Mouse (Mus musculus) MEL (cell line): ENCODE measurements around the gene Nox3. TPM values are rescaled to one million over a fixed set of nuclear protein-coding genes. Genes with fewer than 3 reads are reported as not detected.

Experiments used
- DNase-seq: peaks from one replicate; pipeline ENCODE4 v3.0.0; 2011; ENCODE audit warnings: low read depth, low spot score
- H3K27ac ChIP-seq: 2 replicates; pipeline ENCODE4 v1.5.1; 2012; ENCODE audit warnings: low read depth, mild to moderate bottlenecking, control low read depth, low read length, moderate library complexity; ENCODE audit not compliant: control insufficient read depth
- H3K27me3 ChIP-seq, 2 experiments: fragments of 150-350 bp in 1 of 2; sonication (generic) in 1 of 2; 2 replicates each; pipeline ENCODE4 v1.6.1; 2012; ENCODE audit warnings: low read length in 2 of 2, mild to moderate bottlenecking in 2 of 2, improper control_type of control experiment in 1 of 2, moderate library complexity in 1 of 2; ENCODE audit not compliant: insufficient read depth in 2 of 2, control insufficient read depth in 1 of 2
- H3K36me3 ChIP-seq, 2 experiments: 2 replicates each; pipeline ENCODE4 v1.6.1; 2012 to 2014; ENCODE audit warnings: low read length in 2 of 2, improper control_type of control experiment in 1 of 2, inconsistent platforms in 1 of 2, mild to moderate bottlenecking in 1 of 2; ENCODE audit not compliant: insufficient read depth in 2 of 2, control insufficient read depth in 1 of 2
- H3K4me1 ChIP-seq, 2 experiments: fragments of 150-350 bp in 1 of 2; sonication (generic) in 1 of 2; 2 replicates each; pipeline ENCODE4 v1.6.1; 2012; ENCODE audit warnings: low read length in 2 of 2, improper control_type of control experiment in 1 of 2, mild to moderate bottlenecking in 1 of 2; ENCODE audit not compliant: insufficient read depth in 2 of 2, control insufficient read depth in 1 of 2
- H3K4me3 ChIP-seq, 2 experiments: fragments of 150-350 bp in 1 of 2; sonication (generic) in 1 of 2; 2 replicates each; pipeline ENCODE4 v1.5.1; 2012; ENCODE audit warnings: low read depth in 2 of 2, low read length in 2 of 2, mild to moderate bottlenecking in 2 of 2, moderate library complexity in 2 of 2, control low read depth in 1 of 2, improper control_type of control experiment in 1 of 2; ENCODE audit not compliant: control insufficient read depth in 1 of 2, insufficient read depth in 1 of 2
- H3K79me2 ChIP-seq: 2 replicates; pipeline ENCODE4 v1.6.1; 2012; ENCODE audit warnings: mild to moderate bottlenecking, low read length, moderate library complexity; ENCODE audit not compliant: control insufficient read depth, poor library complexity, insufficient read depth
- H3K9ac ChIP-seq: 2 replicates; pipeline ENCODE4 v1.6.1; 2012; ENCODE audit warnings: low read depth, mild to moderate bottlenecking, control low read depth, low read length, moderate library complexity; ENCODE audit not compliant: control insufficient read depth, poor library complexity, severe bottlenecking
- H3K9me3 ChIP-seq: fragments of 150-350 bp; sonication (generic); replicated peaks from 2 replicates; pipeline ENCODE4 v1.6.1; 2012; ENCODE audit warnings: mild to moderate bottlenecking, low read length, improper control_type of control experiment, moderate library complexity; ENCODE audit not compliant: insufficient read depth
- BHLHE40 ChIP-seq: IDR thresholded peaks from 2 replicates; pipeline ENCODE4 v1.6.1; 2012; ENCODE audit warnings: low read depth, mild to moderate bottlenecking, inconsistent platforms, low read length, improper control_type of control experiment, borderline replicate concordance
- CHD2 ChIP-seq: IDR thresholded peaks from 2 replicates; pipeline ENCODE4 v1.6.1; 2011; ENCODE audit warnings: low read length, improper control_type of control experiment
- E2F4 ChIP-seq: IDR thresholded peaks from 2 replicates; pipeline ENCODE4 v1.6.1; 2011; ENCODE audit warnings: low read depth, low read length, improper control_type of control experiment, borderline replicate concordance
- ELF1 ChIP-seq: IDR thresholded peaks from 2 replicates; pipeline ENCODE4 v1.6.1; 2014; ENCODE audit warnings: low read depth, mild to moderate bottlenecking, inconsistent platforms, low read length, improper control_type of control experiment, moderate library complexity
- JUND ChIP-seq: IDR thresholded peaks from 2 replicates; pipeline ENCODE4 v1.6.1; 2011; ENCODE audit warnings: low read depth, mild to moderate bottlenecking, improper control_type of control experiment, low read length
- MAX ChIP-seq: IDR thresholded peaks from 2 replicates; pipeline ENCODE4 v1.6.1; 2011; ENCODE audit warnings: low read length, improper control_type of control experiment
- MXI1 ChIP-seq: IDR thresholded peaks from 2 replicates; pipeline ENCODE4 v1.6.1; 2011; ENCODE audit warnings: mild to moderate bottlenecking, low read depth, low read length, improper control_type of control experiment
- MYB ChIP-seq: IDR thresholded peaks from 2 replicates; pipeline ENCODE4 v1.6.1; 2011; ENCODE audit warnings: mild to moderate bottlenecking, low read depth, low read length, improper control_type of control experiment
- NELFE ChIP-seq: IDR thresholded peaks from 2 replicates; pipeline ENCODE4 v1.6.1; 2011; ENCODE audit warnings: low read depth, low read length, improper control_type of control experiment
- POLR2AphosphoS2 ChIP-seq: IDR thresholded peaks from 2 replicates; pipeline ENCODE4 v1.6.1; 2011; ENCODE audit warnings: low read length, improper control_type of control experiment
- SIN3A ChIP-seq: IDR thresholded peaks from 2 replicates; pipeline ENCODE4 v1.6.1; 2012; ENCODE audit warnings: low read length, improper control_type of control experiment, inconsistent platforms
- SMC3 ChIP-seq: IDR thresholded peaks from 2 replicates; pipeline ENCODE4 v1.6.1; 2011; ENCODE audit warnings: low read depth, low read length, improper control_type of control experiment
- TBP ChIP-seq: IDR thresholded peaks from 2 replicates; pipeline ENCODE4 v1.8.0; 2011; ENCODE audit warnings: low read depth, low read length, improper control_type of control experiment
- TCF12 ChIP-seq: IDR thresholded peaks from 2 replicates; pipeline ENCODE4 v1.6.1; 2014; ENCODE audit warnings: low read depth, mild to moderate bottlenecking, inconsistent platforms, low read length, improper control_type of control experiment, moderate library complexity
- UBTF ChIP-seq: IDR thresholded peaks from 2 replicates; pipeline ENCODE4 v1.6.1; 2012; ENCODE audit warnings: low read depth, mild to moderate bottlenecking, inconsistent platforms, low read length, improper control_type of control experiment, moderate library complexity, borderline replicate concordance; ENCODE audit not compliant: insufficient read depth
- USF1 ChIP-seq: IDR thresholded peaks from 2 replicates; pipeline ENCODE4 v1.6.1; 2014; ENCODE audit warnings: low read depth, mild to moderate bottlenecking, inconsistent platforms, low read length, improper control_type of control experiment, moderate library complexity
- ZKSCAN1 ChIP-seq: IDR thresholded peaks from 2 replicates; pipeline ENCODE4 v1.6.1; 2012; ENCODE audit warnings: low read depth, mild to moderate bottlenecking, inconsistent platforms, low read length, improper control_type of control experiment, moderate library complexity
- polyA plus RNA-seq, 2 experiments: library from polyadenylated mRNA; stranded (reverse) in 1 of 2; unstranded in 1 of 2; fragments of >175 nt in 1 of 2; fragments of >200 nt in 1 of 2; gene quantifications; 2 replicates each; pipeline versions ENCODE4 v1.2.1 to v1.2.4; 2012; ENCODE audit warnings: low replicate concordance in 2 of 2, low read depth in 1 of 2; ENCODE audit not compliant: insufficient read length in 2 of 2, insufficient read depth in 1 of 2, missing spikeins in 1 of 2
- total RNA-seq: library from RNA; depleted of rRNA; stranded (reverse); fragments of 300-350 nt; gene quantifications from 2 replicates; pipeline ENCODE4 v1.2.3, GENCODE M21; 2012; rRNA removed

Gene Nox3
- total and polyA plus RNA-seq, 3 experiments, result not detected

DNA sequence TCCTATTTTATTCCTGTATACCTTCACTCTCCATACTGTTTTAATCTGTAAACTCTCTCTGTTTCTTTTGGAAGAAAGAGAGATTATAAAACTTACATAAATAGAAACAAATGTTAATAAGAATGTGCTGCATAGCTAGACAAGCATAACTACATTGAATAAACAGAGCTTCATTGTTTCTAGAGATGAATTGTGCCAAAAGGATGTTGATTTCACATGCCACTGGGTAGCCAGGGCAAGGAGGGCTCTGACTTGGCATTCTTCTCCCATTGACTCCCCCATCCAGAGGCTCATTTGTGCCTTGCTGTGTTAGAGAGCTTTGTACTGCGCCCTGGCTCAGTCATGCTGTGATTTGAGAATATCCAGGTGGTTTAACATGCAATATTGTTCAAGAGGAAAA, 98.2 kb downstream of the Nox3 start:
- Histone ChIP-seq H3K27ac (no peak overlapping the region), H3K9ac (no peak overlapping the region), H3K27me3 (peaks cover 0 to 3% of the 10 kb centered on the region in 2 experiments; a peak in 1 of 4 replicates), H3K36me3 (no peaks in the 10 kb centered on the region), H3K9me3 (no peaks in the 10 kb centered on the region), H3K4me3 (no peak overlapping the region), H3K4me1 (no peaks in the 10 kb centered on the region), H3K79me2 (no peaks in the 10 kb centered on the region)
- TF ChIP-seq BHLHE40 (no peak), TCF12 (no peak), NELFE (no peak), MXI1 (no peak), SIN3A (no peak), POLR2AphosphoS2 (no peak), ELF1 (no peak), E2F4 (no peak), ZKSCAN1 (no peak)
- DNase-seq, result no peak

DNA sequence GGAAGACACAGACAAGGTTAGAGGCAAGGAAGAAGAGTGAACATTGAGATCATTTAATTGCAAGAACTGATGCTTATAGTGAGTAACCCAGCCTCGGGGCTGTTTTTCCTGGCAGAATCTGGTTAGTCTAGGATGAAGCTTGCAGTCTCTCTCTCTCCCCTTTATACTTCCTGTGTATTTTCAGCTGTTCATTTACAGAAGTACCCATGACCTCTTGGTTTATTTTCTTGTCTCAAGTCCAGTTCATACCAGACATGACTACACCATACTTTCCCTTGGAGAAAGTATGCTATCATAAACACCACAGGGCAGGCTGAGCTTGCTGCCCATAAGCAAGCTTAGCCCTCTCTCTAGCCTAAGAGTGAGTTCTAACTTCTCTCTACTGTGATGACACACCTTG, 98.9 kb downstream of the Nox3 start:
- Histone ChIP-seq H3K79me2 (no peaks in the 10 kb centered on the region), H3K9me3 (no peaks in the 10 kb centered on the region), H3K27me3 (peaks cover 0 to 3% of the 10 kb centered on the region in 2 experiments; a peak in 1 of 4 replicates), H3K4me1 (no peaks in the 10 kb centered on the region), H3K36me3 (no peaks in the 10 kb centered on the region), H3K4me3 (no peak overlapping the region), H3K9ac (no peak overlapping the region), H3K27ac (no peak overlapping the region)
- DNase-seq, result no peak
- TF ChIP-seq SMC3, result no peak
- TF ChIP-seq UBTF, result no peak
- TF ChIP-seq BHLHE40, result no peak
- TF ChIP-seq MAX, result no peak
- no peak for TF ChIP-seq MYB
- no peak for TF ChIP-seq NELFE
- TF ChIP-seq JUND, result no peak
- TF ChIP-seq E2F4, result no peak
- TF ChIP-seq CHD2, result no peak
- TF ChIP-seq ZKSCAN1, result no peak
- no peak for TF ChIP-seq USF1
- TF ChIP-seq TBP, result no peak

Other genes starting within 250 kb of the Nox3 start
- gene Cldn20, start 163.7 kb downstream of the Nox3 start, total RNA-seq, result 0.31 TPM in 1 of 2 replicates, not detected in the other
- under 1 TPM in 1 of 2 experiments, not detected in 1; 0.52 TPM for gene Cldn20, start 163.7 kb downstream of the Nox3 start, polyA plus RNA-seq
- gene Tfb1m, start 138.5 kb downstream of the Nox3 start, total RNA-seq, result 9.2 and 9.7 TPM in 2 replicates
- 10 to 100 TPM in 1 of 2 experiments, not detected in 1; 13.6 TPM for gene Tfb1m, start 138.5 kb downstream of the Nox3 start, polyA plus RNA-seq